Mouse (Mus musculus) MEL (cell line): ENCODE results near the gene Mylk3. TPM values are rescaled to one million over a fixed set of nuclear protein-coding genes. Genes with fewer than 3 reads are reported as not detected.

Experiments used
- DNase-seq: peaks from one replicate; pipeline ENCODE4 v3.0.0; 2011; ENCODE audit warnings: low read depth, low spot score
- H3K27ac ChIP-seq: 2 replicates; pipeline ENCODE4 v1.5.1; 2012; ENCODE audit warnings: low read depth, mild to moderate bottlenecking, control low read depth, low read length, moderate library complexity; ENCODE audit not compliant: control insufficient read depth
- H3K27me3 ChIP-seq, 2 experiments: fragments of 150-350 bp in 1 of 2; sonication (generic) in 1 of 2; 2 replicates each; pipeline ENCODE4 v1.6.1; 2012; ENCODE audit warnings: low read length in 2 of 2, mild to moderate bottlenecking in 2 of 2, improper control_type of control experiment in 1 of 2, moderate library complexity in 1 of 2; ENCODE audit not compliant: insufficient read depth in 2 of 2, control insufficient read depth in 1 of 2
- H3K36me3 ChIP-seq, 2 experiments: 2 replicates each; pipeline ENCODE4 v1.6.1; 2012 to 2014; ENCODE audit warnings: low read length in 2 of 2, improper control_type of control experiment in 1 of 2, inconsistent platforms in 1 of 2, mild to moderate bottlenecking in 1 of 2; ENCODE audit not compliant: insufficient read depth in 2 of 2, control insufficient read depth in 1 of 2
- H3K4me1 ChIP-seq, 2 experiments: fragments of 150-350 bp in 1 of 2; sonication (generic) in 1 of 2; 2 replicates each; pipeline ENCODE4 v1.6.1; 2012; ENCODE audit warnings: low read length in 2 of 2, improper control_type of control experiment in 1 of 2, mild to moderate bottlenecking in 1 of 2; ENCODE audit not compliant: insufficient read depth in 2 of 2, control insufficient read depth in 1 of 2
- H3K4me3 ChIP-seq, 2 experiments: fragments of 150-350 bp in 1 of 2; sonication (generic) in 1 of 2; 2 replicates each; pipeline ENCODE4 v1.5.1; 2012; ENCODE audit warnings: low read depth in 2 of 2, low read length in 2 of 2, mild to moderate bottlenecking in 2 of 2, moderate library complexity in 2 of 2, control low read depth in 1 of 2, improper control_type of control experiment in 1 of 2; ENCODE audit not compliant: control insufficient read depth in 1 of 2, insufficient read depth in 1 of 2
- H3K79me2 ChIP-seq: 2 replicates; pipeline ENCODE4 v1.6.1; 2012; ENCODE audit warnings: mild to moderate bottlenecking, low read length, moderate library complexity; ENCODE audit not compliant: control insufficient read depth, poor library complexity, insufficient read depth
- H3K9ac ChIP-seq: 2 replicates; pipeline ENCODE4 v1.6.1; 2012; ENCODE audit warnings: low read depth, mild to moderate bottlenecking, control low read depth, low read length, moderate library complexity; ENCODE audit not compliant: control insufficient read depth, poor library complexity, severe bottlenecking
- H3K9me3 ChIP-seq: fragments of 150-350 bp; sonication (generic); replicated peaks from 2 replicates; pipeline ENCODE4 v1.6.1; 2012; ENCODE audit warnings: mild to moderate bottlenecking, low read length, improper control_type of control experiment, moderate library complexity; ENCODE audit not compliant: insufficient read depth
- BHLHE40 ChIP-seq: IDR thresholded peaks from 2 replicates; pipeline ENCODE4 v1.6.1; 2012; ENCODE audit warnings: low read depth, mild to moderate bottlenecking, inconsistent platforms, low read length, improper control_type of control experiment, borderline replicate concordance
- CHD2 ChIP-seq: IDR thresholded peaks from 2 replicates; pipeline ENCODE4 v1.6.1; 2011; ENCODE audit warnings: low read length, improper control_type of control experiment
- CTCF ChIP-seq, 3 experiments: IDR thresholded peaks in 2 of 3; conservative IDR thresholded peaks in 1 of 3; 2 replicates each; pipeline ENCODE4 v1.5.1; 2011 to 2012; ENCODE audit warnings: low read length in 3 of 3, low read depth in 2 of 3, mild to moderate bottlenecking in 2 of 3, improper control_type of control experiment in 1 of 3, inconsistent platforms in 1 of 3, mixed read lengths in 1 of 3, moderate library complexity in 1 of 3; ENCODE audit not compliant: control insufficient read depth in 1 of 3, insufficient read depth in 1 of 3, poor library complexity in 1 of 3, severe bottlenecking in 1 of 3
- E2F4 ChIP-seq: IDR thresholded peaks from 2 replicates; pipeline ENCODE4 v1.6.1; 2011; ENCODE audit warnings: low read depth, low read length, improper control_type of control experiment, borderline replicate concordance
- ELF1 ChIP-seq: IDR thresholded peaks from 2 replicates; pipeline ENCODE4 v1.6.1; 2014; ENCODE audit warnings: low read depth, mild to moderate bottlenecking, inconsistent platforms, low read length, improper control_type of control experiment, moderate library complexity
- EP300 ChIP-seq, 2 experiments: IDR thresholded peaks; 2 replicates each; pipeline ENCODE4 v1.6.1; 2011; ENCODE audit warnings: improper control_type of control experiment in 2 of 2, low read length in 2 of 2, low read depth in 1 of 2, mild to moderate bottlenecking in 1 of 2
- GATA1 ChIP-seq: IDR thresholded peaks from 2 replicates; pipeline ENCODE4 v1.6.1; 2011; ENCODE audit warnings: low read depth, low read length, improper control_type of control experiment
- HCFC1 ChIP-seq: IDR thresholded peaks from 2 replicates; pipeline ENCODE4 v1.6.1; 2012; ENCODE audit warnings: low read depth, mild to moderate bottlenecking, inconsistent platforms, low read length, improper control_type of control experiment, moderate library complexity
- JUND ChIP-seq: IDR thresholded peaks from 2 replicates; pipeline ENCODE4 v1.6.1; 2011; ENCODE audit warnings: low read depth, mild to moderate bottlenecking, improper control_type of control experiment, low read length
- KAT2A ChIP-seq: conservative IDR thresholded peaks from 2 replicates; pipeline ENCODE4 v1.6.1; 2012; ENCODE audit warnings: low read depth, low read length, improper control_type of control experiment, inconsistent platforms
- MAFK ChIP-seq: IDR thresholded peaks from 2 replicates; pipeline ENCODE4 v1.6.1; 2011; ENCODE audit warnings: low read depth, mild to moderate bottlenecking, low read length, improper control_type of control experiment, borderline replicate concordance
- MAX ChIP-seq: IDR thresholded peaks from 2 replicates; pipeline ENCODE4 v1.6.1; 2011; ENCODE audit warnings: low read length, improper control_type of control experiment
- MAZ ChIP-seq: IDR thresholded peaks from 2 replicates; pipeline ENCODE4 v1.6.1; 2012; ENCODE audit warnings: low read depth, mild to moderate bottlenecking, inconsistent platforms, low read length, improper control_type of control experiment
- MEF2A ChIP-seq: IDR thresholded peaks from 2 replicates; pipeline ENCODE4 v1.6.1; 2014; ENCODE audit warnings: low read depth, mild to moderate bottlenecking, inconsistent platforms, low read length, improper control_type of control experiment; ENCODE audit not compliant: poor library complexity, insufficient replicate concordance, severe bottlenecking; ENCODE audit errors: extremely low read depth
- MYB ChIP-seq: IDR thresholded peaks from 2 replicates; pipeline ENCODE4 v1.6.1; 2011; ENCODE audit warnings: mild to moderate bottlenecking, low read depth, low read length, improper control_type of control experiment
- MYC ChIP-seq: IDR thresholded peaks from 2 replicates; pipeline ENCODE4 v1.6.1; 2011; ENCODE audit warnings: low read depth, mild to moderate bottlenecking, low read length, improper control_type of control experiment, moderate library complexity
- NELFE ChIP-seq: IDR thresholded peaks from 2 replicates; pipeline ENCODE4 v1.6.1; 2011; ENCODE audit warnings: low read depth, low read length, improper control_type of control experiment
- NRF1 ChIP-seq: IDR thresholded peaks from 2 replicates; pipeline ENCODE4 v1.6.1; 2014; ENCODE audit warnings: low read depth, mild to moderate bottlenecking, inconsistent platforms, low read length, improper control_type of control experiment, moderate library complexity; ENCODE audit not compliant: poor library complexity, insufficient read depth, severe bottlenecking
- POLR2A ChIP-seq, 2 experiments: IDR thresholded peaks; 2 replicates each; pipeline ENCODE4 v1.6.1; 2011 to 2012; ENCODE audit warnings: low read length in 2 of 2, mild to moderate bottlenecking in 2 of 2, control low read depth in 1 of 2, improper control_type of control experiment in 1 of 2, low read depth in 1 of 2, moderate library complexity in 1 of 2; ENCODE audit not compliant: control insufficient read depth in 1 of 2, insufficient read depth in 1 of 2, poor library complexity in 1 of 2
- RAD21 ChIP-seq: IDR thresholded peaks from 2 replicates; pipeline ENCODE4 v1.6.1; 2011; ENCODE audit warnings: mild to moderate bottlenecking, low read depth, low read length, improper control_type of control experiment
- SIN3A ChIP-seq: IDR thresholded peaks from 2 replicates; pipeline ENCODE4 v1.6.1; 2012; ENCODE audit warnings: low read length, improper control_type of control experiment, inconsistent platforms
- SMC3 ChIP-seq: IDR thresholded peaks from 2 replicates; pipeline ENCODE4 v1.6.1; 2011; ENCODE audit warnings: low read depth, low read length, improper control_type of control experiment
- TAL1 ChIP-seq: IDR thresholded peaks from 2 replicates; pipeline ENCODE4 v1.6.1; 2012; ENCODE audit warnings: mild to moderate bottlenecking, inconsistent platforms, low read length, moderate library complexity, mixed read lengths
- TCF12 ChIP-seq: IDR thresholded peaks from 2 replicates; pipeline ENCODE4 v1.6.1; 2014; ENCODE audit warnings: low read depth, mild to moderate bottlenecking, inconsistent platforms, low read length, improper control_type of control experiment, moderate library complexity
- UBTF ChIP-seq: IDR thresholded peaks from 2 replicates; pipeline ENCODE4 v1.6.1; 2012; ENCODE audit warnings: low read depth, mild to moderate bottlenecking, inconsistent platforms, low read length, improper control_type of control experiment, moderate library complexity, borderline replicate concordance; ENCODE audit not compliant: insufficient read depth
- USF1 ChIP-seq: IDR thresholded peaks from 2 replicates; pipeline ENCODE4 v1.6.1; 2014; ENCODE audit warnings: low read depth, mild to moderate bottlenecking, inconsistent platforms, low read length, improper control_type of control experiment, moderate library complexity
- USF2 ChIP-seq, 2 experiments: IDR thresholded peaks; 2 replicates each; pipeline ENCODE4 v1.6.1; 2011 to 2012; ENCODE audit warnings: improper control_type of control experiment in 2 of 2, low read length in 2 of 2, borderline replicate concordance in 1 of 2, inconsistent platforms in 1 of 2, low read depth in 1 of 2, mild to moderate bottlenecking in 1 of 2; ENCODE audit not compliant: insufficient read depth in 1 of 2
- ZC3H11A ChIP-seq: IDR thresholded peaks from 2 replicates; pipeline ENCODE4 v1.6.1; 2012; ENCODE audit warnings: low read depth, mild to moderate bottlenecking, inconsistent platforms, low read length, improper control_type of control experiment
- ZKSCAN1 ChIP-seq: IDR thresholded peaks from 2 replicates; pipeline ENCODE4 v1.6.1; 2012; ENCODE audit warnings: low read depth, mild to moderate bottlenecking, inconsistent platforms, low read length, improper control_type of control experiment, moderate library complexity
- ZMIZ1 ChIP-seq: IDR thresholded peaks from 2 replicates; pipeline ENCODE4 v1.6.1; 2012; ENCODE audit warnings: low read depth, mild to moderate bottlenecking, inconsistent platforms, low read length, improper control_type of control experiment, moderate library complexity
- ZNF384 ChIP-seq: IDR thresholded peaks from 2 replicates; pipeline ENCODE4 v1.6.1; 2012; ENCODE audit warnings: low read depth, mild to moderate bottlenecking, inconsistent platforms, low read length, improper control_type of control experiment
- polyA plus RNA-seq, 2 experiments: library from polyadenylated mRNA; stranded (reverse) in 1 of 2; unstranded in 1 of 2; fragments of >175 nt in 1 of 2; fragments of >200 nt in 1 of 2; gene quantifications; 2 replicates each; pipeline versions ENCODE4 v1.2.1 to v1.2.4; 2012; ENCODE audit warnings: low replicate concordance in 2 of 2, low read depth in 1 of 2; ENCODE audit not compliant: insufficient read length in 2 of 2, insufficient read depth in 1 of 2, missing spikeins in 1 of 2
- total RNA-seq: library from RNA; depleted of rRNA; stranded (reverse); fragments of 300-350 nt; gene quantifications from 2 replicates; pipeline ENCODE4 v1.2.3, GENCODE M21; 2012

Gene Mylk3
- total and polyA plus RNA-seq, 3 experiments, result 9.5 to 10.4 TPM; not detected in 1

DNA sequence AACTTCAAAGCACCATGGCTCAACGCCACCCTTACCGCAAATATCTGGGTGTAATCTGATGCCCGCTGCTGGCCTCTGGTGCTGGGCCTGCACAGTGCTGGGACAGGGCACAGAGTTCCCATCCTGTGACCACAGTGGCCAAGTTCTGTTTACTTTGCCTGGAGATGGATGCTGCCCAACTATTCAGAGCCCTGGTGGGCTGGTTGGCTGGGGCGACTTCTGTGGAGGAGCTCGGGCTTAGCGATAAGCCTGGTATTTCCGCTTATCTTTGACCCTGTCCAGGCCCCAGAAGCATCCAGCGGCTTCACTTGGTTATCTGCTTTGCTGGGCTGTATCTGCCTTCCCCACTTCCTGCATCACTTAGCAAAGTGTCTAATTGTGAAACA is 5.3 kb downstream of the Mylk3 start (continued):
- TF ChIP-seq ZC3H11A, result no peak
- no peak for TF ChIP-seq CTCF (IDR thresholded peaks at IDR 0.05 in 2 of 3, conservative IDR thresholded peaks at IDR 0.05 in 1 of 3; ENCODE audit: control insufficient read depth in 1 of 3, insufficient read depth in 1 of 3, low read depth in 2 of 3, low read length in 3 of 3, poor library complexity in 1 of 3, severe bottlenecking in 1 of 3)
- TF ChIP-seq, all 39 proteins: peak for 16

DNA sequence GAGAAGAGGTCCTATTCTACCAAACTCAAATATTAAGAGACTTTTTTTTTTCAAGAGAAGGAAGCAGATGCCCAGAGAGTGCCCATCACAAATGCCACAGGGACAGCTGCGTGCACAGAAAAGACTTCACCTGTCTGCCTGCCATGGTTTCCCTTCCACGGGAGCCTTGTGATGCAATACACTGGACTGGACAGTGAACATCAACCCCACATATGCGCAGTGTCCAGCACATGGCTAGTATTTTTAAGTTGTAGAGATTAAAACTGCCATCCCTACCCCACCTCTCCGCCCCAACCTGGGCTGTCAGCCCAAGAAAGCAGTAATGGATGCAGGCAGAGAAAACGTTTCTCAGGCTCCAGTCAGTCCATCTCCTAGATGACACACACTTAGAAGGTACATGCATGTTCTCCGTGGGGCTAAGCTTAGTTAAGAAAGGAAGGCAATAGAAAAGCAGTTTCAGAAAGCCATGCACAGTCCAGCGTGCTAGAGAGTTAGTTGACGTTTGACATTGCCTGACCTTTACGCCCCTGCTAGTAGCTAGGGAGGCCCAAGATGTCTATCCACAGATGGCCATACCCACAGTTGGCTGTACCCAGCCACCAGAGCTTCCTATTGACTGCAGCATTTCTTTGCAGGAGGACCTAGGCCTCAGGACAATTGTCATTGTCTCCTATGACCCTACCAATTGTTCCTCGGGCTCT is 5.9 kb downstream of the Mylk3 start:
- peaks cover 0 to 32% of the 10 kb centered on the region in 2 experiments; a peak in 2 of 4 replicates for H3K36me3 ChIP-seq
- H3K9me3 ChIP-seq, result no peaks in the 10 kb centered on the region
- peak overlapping the region; percentile 31 to 32 for H3K4me3 ChIP-seq
- no peaks in the 10 kb centered on the region for H3K79me2 ChIP-seq
- H3K4me1 ChIP-seq, result peaks cover 0 to 34% of the 10 kb centered on the region in 2 experiments; a peak in 3 of 4 replicates
- peak overlapping the region; percentile 33 for H3K9ac ChIP-seq
- peak overlapping the region; percentile 82 for H3K27ac ChIP-seq
- peak; percentile 65 for DNase-seq
- TF ChIP-seq ZNF384, result peak; percentile 53; the same call in 1 of the 2 replicates
- TF ChIP-seq NRF1, result no peak
- no peak for TF ChIP-seq ZMIZ1
- no peak for TF ChIP-seq KAT2A
- no peak for TF ChIP-seq TCF12
- TF ChIP-seq ZKSCAN1, result no peak
- no peak for TF ChIP-seq USF2 (IDR thresholded peaks at IDR 0.05; ENCODE audit: borderline replicate concordance in 1 of 2, insufficient read depth in 1 of 2, low read depth in 1 of 2, low read length in 2 of 2)
- no peak for TF ChIP-seq SIN3A
- no peak for TF ChIP-seq MYC
- TF ChIP-seq BHLHE40, result no peak
- TF ChIP-seq GATA1, result no peak
- no peak for TF ChIP-seq NELFE
- no peak for TF ChIP-seq ELF1
- TF ChIP-seq MYB, result no peak
- no peak for TF ChIP-seq ZC3H11A
- TF ChIP-seq TAL1, result no peak
- no peak for TF ChIP-seq POLR2A (IDR thresholded peaks at IDR 0.05; ENCODE audit: control insufficient read depth in 1 of 2, insufficient read depth in 1 of 2, low read depth in 1 of 2, low read length in 2 of 2, poor library complexity in 1 of 2)
- TF ChIP-seq MAFK, result no peak
- TF ChIP-seq MAX, result 0 out of 2 replicates have a peak, but pooled peaks have one; percentile 30
- TF ChIP-seq UBTF, result no peak
- no peak for TF ChIP-seq HCFC1
- peak in 1 of 2 experiments; percentile 31; a peak in 1 of 4 replicates for TF ChIP-seq EP300 (IDR thresholded peaks at IDR 0.05; ENCODE audit: low read depth in 1 of 2, low read length in 2 of 2)
- no peak for TF ChIP-seq CHD2
- no peak for TF ChIP-seq MEF2A
- TF ChIP-seq E2F4, result no peak
- no peak for TF ChIP-seq RAD21
- no peak for TF ChIP-seq USF1
- no peak for TF ChIP-seq JUND
- no peak for TF ChIP-seq SMC3
- peak; percentile 42; the same call in 1 of the 2 replicates for TF ChIP-seq MAZ
- H3K27me3 ChIP-seq, result no peaks in the 10 kb centered on the region
